Comparison of ENCODE assay signal across 31 mouse cellular contexts in the genomic region with DNA sequence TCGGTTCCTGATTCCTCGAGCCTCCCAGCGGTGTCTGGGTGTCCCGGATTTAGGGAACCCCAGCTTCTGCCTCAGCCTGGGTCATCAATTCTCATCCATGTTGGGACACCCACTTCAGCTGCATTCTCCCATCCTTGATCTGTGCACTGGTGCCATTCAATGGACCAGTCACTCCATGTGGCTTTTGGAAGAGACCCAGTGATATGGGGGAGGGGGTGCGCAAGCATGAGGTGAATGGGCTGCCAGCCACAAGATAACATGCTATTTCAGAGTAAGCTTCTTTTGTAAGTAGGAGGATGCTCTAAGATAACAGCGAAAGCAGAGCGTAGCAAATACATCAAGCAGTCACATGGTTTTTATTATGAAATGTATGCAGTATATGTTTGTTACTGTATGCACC.
"Had no signal": no experiment of that assay in that cellular context is flagged by ENCODE, and none has a peak within 500 bp of the region (broad histone marks: within the 10 kb centered on the region; RNA-seq: fewer than 3 reads in every experiment).

No protein-coding gene starts in this region.

- H3K27ac ChIP-seq: limb, embryonic 10.5 days; limb, embryonic 12.5 days; limb, embryonic 13.5 days; limb, embryonic 15.5 days; liver, embryonic 12.5 days; liver, embryonic 13.5 days; liver, embryonic 14.5 days; liver, embryonic 15.5 days; lung, embryonic 15.5 days; macrophage; midbrain, embryonic 10.5 days; midbrain, embryonic 12.5 days; midbrain, embryonic 15.5 days; neural tube, embryonic 12.5 days had no signal

- H3K4me2 ChIP-seq: limb, embryonic 12.5 days; limb, embryonic 13.5 days; limb, embryonic 15.5 days; liver, embryonic 11.5 days; liver, embryonic 12.5 days; liver, embryonic 13.5 days; liver, embryonic 15.5 days; lung, embryonic 14.5 days; lung, embryonic 15.5 days; midbrain, embryonic 11.5 days; midbrain, embryonic 12.5 days; midbrain, embryonic 15.5 days; neural tube, embryonic 12.5 days had no signal

- H3K27me3 ChIP-seq: limb, embryonic 13.5 days; limb, embryonic 15.5 days; liver, embryonic 12.5 days; liver, embryonic 13.5 days; lung, embryonic 15.5 days; midbrain, embryonic 12.5 days; midbrain, embryonic 15.5 days; neural tube, embryonic 12.5 days had no signal

- DNase-seq: left cerebral cortex, postnatal 4 days; liver; liver, embryonic 13.5 days; liver, postnatal 0 days; lung, adult 18-20 months; lung, adult 2 months; lung, embryonic 14.5 days; lung, postnatal 10 days; lung, postnatal 14 days; lung, postnatal 36 days; lung, postnatal 4 days; midbrain, embryonic 14.5 days had no signal

- H3K36me3 ChIP-seq: limb, embryonic 10.5 days; limb, embryonic 12.5 days; limb, embryonic 13.5 days; limb, embryonic 15.5 days; liver, embryonic 12.5 days; liver, embryonic 13.5 days; liver, embryonic 15.5 days; lung, embryonic 15.5 days; midbrain, embryonic 10.5 days; midbrain, embryonic 12.5 days; midbrain, embryonic 15.5 days; neural tube, embryonic 12.5 days had no signal

- H3K9me3 ChIP-seq: limb, embryonic 10.5 days; limb, embryonic 12.5 days; limb, embryonic 13.5 days; limb, embryonic 15.5 days; liver, embryonic 12.5 days; liver, embryonic 13.5 days; liver, embryonic 15.5 days; lung, embryonic 15.5 days; megakaryocyte, embryonic 14.5 days; midbrain, embryonic 10.5 days; midbrain, embryonic 12.5 days; midbrain, embryonic 15.5 days; neural tube, embryonic 12.5 days had no signal

- ATAC-seq: liver, embryonic 12.5 days; liver, postnatal 0 days; lung, postnatal 0 days; midbrain, embryonic 15.5 days; midbrain, embryonic 16.5 days had no signal

- H3K4me3 ChIP-seq: limb, embryonic 10.5 days; limb, embryonic 12.5 days; limb, embryonic 13.5 days; limb, embryonic 15.5 days; liver, embryonic 12.5 days; liver, embryonic 13.5 days; liver, embryonic 15.5 days; lung, embryonic 15.5 days; megakaryocyte, embryonic 14.5 days; midbrain, embryonic 10.5 days; midbrain, embryonic 12.5 days; midbrain, embryonic 15.5 days; myocyte; neural tube, embryonic 12.5 days had no signal

- H3K9ac ChIP-seq: limb, embryonic 12.5 days; limb, embryonic 13.5 days; limb, embryonic 15.5 days; liver, embryonic 12.5 days; liver, embryonic 13.5 days; liver, embryonic 14.5 days; liver, embryonic 15.5 days; liver, postnatal 0 days; lung, embryonic 14.5 days; lung, embryonic 15.5 days; midbrain, embryonic 12.5 days; midbrain, embryonic 15.5 days; neural tube, embryonic 12.5 days had no signal
